Mouse (Mus musculus) MEL (cell line): ENCODE measurements at regions not wholly inside any gene's neighbourhood (a gene's known extent, or its start where the extent isn't known, plus 50 kb on each side); places are given as distances from the start of the nearest gene placed in this dataset.

Source experiments
- DNase-seq: peaks from one replicate; pipeline ENCODE4 v3.0.0; 2011; ENCODE audit warnings: low read depth, low spot score
- H3K27ac ChIP-seq: 2 replicates; pipeline ENCODE4 v1.5.1; 2012; ENCODE audit warnings: low read depth, mild to moderate bottlenecking, control low read depth, low read length, moderate library complexity; ENCODE audit not compliant: control insufficient read depth
- H3K27me3 ChIP-seq, 2 experiments: fragments of 150-350 bp in 1 of 2; sonication (generic) in 1 of 2; 2 replicates each; pipeline ENCODE4 v1.6.1; 2012; ENCODE audit warnings: low read length in 2 of 2, mild to moderate bottlenecking in 2 of 2, improper control_type of control experiment in 1 of 2, moderate library complexity in 1 of 2; ENCODE audit not compliant: insufficient read depth in 2 of 2, control insufficient read depth in 1 of 2
- H3K36me3 ChIP-seq, 2 experiments: 2 replicates each; pipeline ENCODE4 v1.6.1; 2012 to 2014; ENCODE audit warnings: low read length in 2 of 2, improper control_type of control experiment in 1 of 2, inconsistent platforms in 1 of 2, mild to moderate bottlenecking in 1 of 2; ENCODE audit not compliant: insufficient read depth in 2 of 2, control insufficient read depth in 1 of 2
- H3K4me1 ChIP-seq, 2 experiments: fragments of 150-350 bp in 1 of 2; sonication (generic) in 1 of 2; 2 replicates each; pipeline ENCODE4 v1.6.1; 2012; ENCODE audit warnings: low read length in 2 of 2, improper control_type of control experiment in 1 of 2, mild to moderate bottlenecking in 1 of 2; ENCODE audit not compliant: insufficient read depth in 2 of 2, control insufficient read depth in 1 of 2
- H3K4me3 ChIP-seq, 2 experiments: fragments of 150-350 bp in 1 of 2; sonication (generic) in 1 of 2; 2 replicates each; pipeline ENCODE4 v1.5.1; 2012; ENCODE audit warnings: low read depth in 2 of 2, low read length in 2 of 2, mild to moderate bottlenecking in 2 of 2, moderate library complexity in 2 of 2, control low read depth in 1 of 2, improper control_type of control experiment in 1 of 2; ENCODE audit not compliant: control insufficient read depth in 1 of 2, insufficient read depth in 1 of 2
- H3K79me2 ChIP-seq: 2 replicates; pipeline ENCODE4 v1.6.1; 2012; ENCODE audit warnings: mild to moderate bottlenecking, low read length, moderate library complexity; ENCODE audit not compliant: control insufficient read depth, poor library complexity, insufficient read depth
- H3K9ac ChIP-seq: 2 replicates; pipeline ENCODE4 v1.6.1; 2012; ENCODE audit warnings: low read depth, mild to moderate bottlenecking, control low read depth, low read length, moderate library complexity; ENCODE audit not compliant: control insufficient read depth, poor library complexity, severe bottlenecking
- H3K9me3 ChIP-seq: fragments of 150-350 bp; sonication (generic); replicated peaks from 2 replicates; pipeline ENCODE4 v1.6.1; 2012; ENCODE audit warnings: mild to moderate bottlenecking, low read length, improper control_type of control experiment, moderate library complexity; ENCODE audit not compliant: insufficient read depth
- BHLHE40 ChIP-seq: IDR thresholded peaks from 2 replicates; pipeline ENCODE4 v1.6.1; 2012; ENCODE audit warnings: low read depth, mild to moderate bottlenecking, inconsistent platforms, low read length, improper control_type of control experiment, borderline replicate concordance
- CHD1 ChIP-seq: IDR thresholded peaks from 2 replicates; pipeline ENCODE4 v1.6.1; 2012; ENCODE audit warnings: low read depth, mild to moderate bottlenecking, inconsistent platforms, low read length, improper control_type of control experiment
- CHD2 ChIP-seq: IDR thresholded peaks from 2 replicates; pipeline ENCODE4 v1.6.1; 2011; ENCODE audit warnings: low read length, improper control_type of control experiment
- CTCF ChIP-seq, 3 experiments: IDR thresholded peaks in 2 of 3; conservative IDR thresholded peaks in 1 of 3; 2 replicates each; pipeline ENCODE4 v1.5.1; 2011 to 2012; ENCODE audit warnings: low read length in 3 of 3, low read depth in 2 of 3, mild to moderate bottlenecking in 2 of 3, improper control_type of control experiment in 1 of 3, inconsistent platforms in 1 of 3, mixed read lengths in 1 of 3, moderate library complexity in 1 of 3; ENCODE audit not compliant: control insufficient read depth in 1 of 3, insufficient read depth in 1 of 3, poor library complexity in 1 of 3, severe bottlenecking in 1 of 3
- E2F4 ChIP-seq: IDR thresholded peaks from 2 replicates; pipeline ENCODE4 v1.6.1; 2011; ENCODE audit warnings: low read depth, low read length, improper control_type of control experiment, borderline replicate concordance
- GABPA ChIP-seq: IDR thresholded peaks from 2 replicates; pipeline ENCODE4 v1.6.1; 2012; ENCODE audit warnings: low read depth, mild to moderate bottlenecking, inconsistent platforms, low read length, improper control_type of control experiment, moderate library complexity
- HCFC1 ChIP-seq: IDR thresholded peaks from 2 replicates; pipeline ENCODE4 v1.6.1; 2012; ENCODE audit warnings: low read depth, mild to moderate bottlenecking, inconsistent platforms, low read length, improper control_type of control experiment, moderate library complexity
- JUND ChIP-seq: IDR thresholded peaks from 2 replicates; pipeline ENCODE4 v1.6.1; 2011; ENCODE audit warnings: low read depth, mild to moderate bottlenecking, improper control_type of control experiment, low read length
- KAT2A ChIP-seq: conservative IDR thresholded peaks from 2 replicates; pipeline ENCODE4 v1.6.1; 2012; ENCODE audit warnings: low read depth, low read length, improper control_type of control experiment, inconsistent platforms
- MAFK ChIP-seq: IDR thresholded peaks from 2 replicates; pipeline ENCODE4 v1.6.1; 2011; ENCODE audit warnings: low read depth, mild to moderate bottlenecking, low read length, improper control_type of control experiment, borderline replicate concordance
- MAZ ChIP-seq: IDR thresholded peaks from 2 replicates; pipeline ENCODE4 v1.6.1; 2012; ENCODE audit warnings: low read depth, mild to moderate bottlenecking, inconsistent platforms, low read length, improper control_type of control experiment
- POLR2A ChIP-seq, 2 experiments: IDR thresholded peaks; 2 replicates each; pipeline ENCODE4 v1.6.1; 2011 to 2012; ENCODE audit warnings: low read length in 2 of 2, mild to moderate bottlenecking in 2 of 2, control low read depth in 1 of 2, improper control_type of control experiment in 1 of 2, low read depth in 1 of 2, moderate library complexity in 1 of 2; ENCODE audit not compliant: control insufficient read depth in 1 of 2, insufficient read depth in 1 of 2, poor library complexity in 1 of 2
- POLR2AphosphoS2 ChIP-seq: IDR thresholded peaks from 2 replicates; pipeline ENCODE4 v1.6.1; 2011; ENCODE audit warnings: low read length, improper control_type of control experiment
- POLR2AphosphoS5 ChIP-seq: IDR thresholded peaks from 2 replicates; pipeline ENCODE4 v1.6.1; 2012; ENCODE audit warnings: low read depth, borderline replicate concordance, mild to moderate bottlenecking, inconsistent platforms, low read length, moderate library complexity, mixed read lengths
- RCOR1 ChIP-seq: IDR thresholded peaks from 2 replicates; pipeline ENCODE4 v1.6.1; 2012; ENCODE audit warnings: low read depth, mild to moderate bottlenecking, inconsistent platforms, low read length, improper control_type of control experiment
- TAL1 ChIP-seq: IDR thresholded peaks from 2 replicates; pipeline ENCODE4 v1.6.1; 2012; ENCODE audit warnings: mild to moderate bottlenecking, inconsistent platforms, low read length, moderate library complexity, mixed read lengths
- USF2 ChIP-seq, 2 experiments: IDR thresholded peaks; 2 replicates each; pipeline ENCODE4 v1.6.1; 2011 to 2012; ENCODE audit warnings: improper control_type of control experiment in 2 of 2, low read length in 2 of 2, borderline replicate concordance in 1 of 2, inconsistent platforms in 1 of 2, low read depth in 1 of 2, mild to moderate bottlenecking in 1 of 2; ENCODE audit not compliant: insufficient read depth in 1 of 2
- ZKSCAN1 ChIP-seq: IDR thresholded peaks from 2 replicates; pipeline ENCODE4 v1.6.1; 2012; ENCODE audit warnings: low read depth, mild to moderate bottlenecking, inconsistent platforms, low read length, improper control_type of control experiment, moderate library complexity
- ZMIZ1 ChIP-seq: IDR thresholded peaks from 2 replicates; pipeline ENCODE4 v1.6.1; 2012; ENCODE audit warnings: low read depth, mild to moderate bottlenecking, inconsistent platforms, low read length, improper control_type of control experiment, moderate library complexity
- ZNF384 ChIP-seq: IDR thresholded peaks from 2 replicates; pipeline ENCODE4 v1.6.1; 2012; ENCODE audit warnings: low read depth, mild to moderate bottlenecking, inconsistent platforms, low read length, improper control_type of control experiment

DNA sequence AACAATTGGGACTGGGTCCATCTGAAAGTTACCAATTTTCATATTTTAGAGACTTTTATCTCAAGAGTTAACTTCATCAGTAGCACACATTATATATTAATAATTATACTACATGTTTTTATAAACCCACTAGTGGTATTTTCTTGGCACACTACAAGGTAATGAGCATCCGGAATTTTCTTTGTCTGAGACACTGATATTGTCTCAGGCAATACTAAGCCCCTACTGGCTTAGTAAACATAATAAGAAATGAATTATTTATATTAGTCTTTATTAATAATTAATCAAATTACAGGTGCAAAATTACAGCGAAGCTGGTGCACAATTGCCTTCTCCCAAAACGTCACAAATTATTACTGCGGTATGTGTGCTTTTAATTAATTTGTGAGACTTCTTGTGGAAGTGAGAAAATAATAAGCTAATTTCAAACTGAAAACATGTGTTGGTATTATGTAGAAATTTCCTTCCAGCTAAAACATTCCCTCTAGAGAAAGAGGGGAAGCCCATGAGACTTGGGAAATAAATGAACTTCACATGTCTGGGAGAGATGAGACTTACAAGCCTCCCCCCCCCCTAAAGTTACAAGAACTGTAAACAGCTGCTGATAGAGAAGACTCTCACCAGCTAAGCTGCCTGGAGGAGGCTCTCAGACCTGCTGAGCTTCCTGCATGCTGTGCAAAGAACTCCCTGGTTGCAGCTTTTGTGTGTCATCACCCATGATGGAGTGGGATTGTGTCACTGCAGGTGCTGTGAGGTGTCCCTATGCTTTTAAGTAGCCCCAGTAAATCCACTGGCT is 583.9 kb downstream of the Ipo11 start (continued):
- TF ChIP-seq HCFC1, result no peak
- TF ChIP-seq POLR2AphosphoS5, result no peak

DNA sequence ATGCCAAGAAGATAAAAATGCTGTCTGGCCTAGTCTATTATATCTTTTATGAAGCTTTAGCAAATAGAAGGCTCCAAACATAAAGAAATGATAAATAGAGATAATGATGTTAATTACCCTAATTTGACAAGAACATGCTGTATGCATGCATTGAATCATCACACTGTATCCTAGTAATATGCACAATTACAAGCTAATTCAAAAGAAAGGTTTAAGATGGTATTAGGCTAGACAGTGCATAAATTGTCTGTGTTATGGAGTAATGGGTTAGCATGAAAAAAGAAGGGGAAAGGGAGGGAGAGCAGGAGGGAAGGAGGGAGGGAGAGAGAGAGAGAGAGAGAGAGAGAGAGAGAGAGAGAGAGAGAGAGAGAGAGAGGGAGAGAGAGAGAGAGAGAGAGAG is 604.7 kb downstream of the Ipo11 start:
- DNase-seq, result no peak
- no peaks in the 10 kb centered on the region for H3K4me1 ChIP-seq
- TF ChIP-seq TAL1, result no peak
- no peak for TF ChIP-seq E2F4
- TF ChIP-seq MAFK, result no peak
- no peak overlapping the region for H3K9ac ChIP-seq
- no peaks in the 10 kb centered on the region for H3K36me3 ChIP-seq
- no peaks in the 10 kb centered on the region for H3K79me2 ChIP-seq
- H3K27me3 ChIP-seq, result no peaks in the 10 kb centered on the region
- no peak overlapping the region for H3K27ac ChIP-seq
- H3K9me3 ChIP-seq, result no peaks in the 10 kb centered on the region
- H3K4me3 ChIP-seq, result no peak overlapping the region

DNA sequence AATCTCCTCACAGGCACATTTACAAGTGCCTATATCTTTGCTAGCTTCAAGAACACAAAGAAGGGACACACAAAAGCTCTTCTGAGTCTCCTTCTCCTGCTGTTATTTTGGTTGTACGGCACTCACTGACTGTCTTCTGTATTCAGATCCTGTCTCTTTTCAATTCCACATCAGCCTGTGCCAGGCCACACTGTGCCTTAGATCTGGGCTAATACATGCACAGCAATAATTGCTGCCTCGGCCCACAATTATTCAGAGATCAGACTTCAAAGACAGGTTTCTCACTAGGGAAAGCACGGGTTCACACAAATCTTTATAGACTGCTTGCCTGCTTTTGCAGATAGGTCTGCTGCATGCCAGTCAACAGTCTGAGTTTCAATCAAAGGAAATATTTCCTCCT is 617.8 kb downstream of the Ipo11 start:
- Histone ChIP-seq H3K4me3 (no peak overlapping the region), H3K36me3 (no peaks in the 10 kb centered on the region), H3K4me1 (no peaks in the 10 kb centered on the region), H3K27me3 (no peaks in the 10 kb centered on the region), H3K27ac (no peak overlapping the region), H3K9ac (no peak overlapping the region), H3K9me3 (no peaks in the 10 kb centered on the region), H3K79me2 (no peaks in the 10 kb centered on the region)
- TF ChIP-seq CTCF (IDR thresholded peaks at IDR 0.05 in 2 of 3, conservative IDR thresholded peaks at IDR 0.05 in 1 of 3; ENCODE audit: control insufficient read depth in 1 of 3, insufficient read depth in 1 of 3, low read depth in 2 of 3, low read length in 3 of 3, poor library complexity in 1 of 3, severe bottlenecking in 1 of 3) (no peak), JUND (no peak)
- DNase-seq, result no peak

DNA sequence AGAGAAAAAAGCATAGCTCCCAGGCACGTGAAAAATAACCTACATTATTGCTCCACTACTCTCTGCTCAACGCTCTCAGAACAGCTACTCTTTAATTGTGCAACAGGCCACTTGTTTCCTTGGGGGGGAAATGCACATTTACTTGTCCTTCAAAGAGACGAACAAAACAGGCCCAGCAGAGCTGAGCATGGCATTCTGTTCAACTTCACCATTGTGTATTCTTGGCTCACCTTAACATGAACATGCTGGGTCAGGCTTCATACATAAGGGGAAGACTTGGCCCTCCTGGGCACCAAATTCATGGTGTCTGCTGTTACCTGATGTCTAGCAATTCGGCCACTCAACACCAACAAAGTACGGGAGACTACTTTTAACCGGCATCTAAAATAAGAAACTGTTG is 618.3 kb downstream of the Ipo11 start:
- no peak for DNase-seq
- H3K27ac ChIP-seq, result no peak overlapping the region
- no peaks in the 10 kb centered on the region for H3K36me3 ChIP-seq
- no peak overlapping the region for H3K9ac ChIP-seq
- no peak for TF ChIP-seq BHLHE40
- no peak for TF ChIP-seq POLR2AphosphoS5
- TF ChIP-seq CHD1, result no peak
- no peak for TF ChIP-seq MAZ
- TF ChIP-seq ZMIZ1, result no peak
- no peak for TF ChIP-seq GABPA
- TF ChIP-seq CTCF (IDR thresholded peaks at IDR 0.05 in 2 of 3, conservative IDR thresholded peaks at IDR 0.05 in 1 of 3; ENCODE audit: control insufficient read depth in 1 of 3, insufficient read depth in 1 of 3, low read depth in 2 of 3, low read length in 3 of 3, poor library complexity in 1 of 3, severe bottlenecking in 1 of 3), result no peak
- no peak for TF ChIP-seq RCOR1
- TF ChIP-seq KAT2A, result no peak
- TF ChIP-seq ZKSCAN1, result no peak
- TF ChIP-seq USF2 (IDR thresholded peaks at IDR 0.05; ENCODE audit: borderline replicate concordance in 1 of 2, insufficient read depth in 1 of 2, low read depth in 1 of 2, low read length in 2 of 2), result no peak
- no peak for TF ChIP-seq POLR2AphosphoS2
- TF ChIP-seq POLR2A (IDR thresholded peaks at IDR 0.05; ENCODE audit: control insufficient read depth in 1 of 2, insufficient read depth in 1 of 2, low read depth in 1 of 2, low read length in 2 of 2, poor library complexity in 1 of 2), result no peak
- TF ChIP-seq ZNF384, result no peak
- TF ChIP-seq TAL1, result no peak
- no peak for TF ChIP-seq CHD2
- H3K4me1 ChIP-seq, result no peaks in the 10 kb centered on the region
- no peaks in the 10 kb centered on the region for H3K27me3 ChIP-seq
- H3K79me2 ChIP-seq, result no peaks in the 10 kb centered on the region
- no peak overlapping the region for H3K4me3 ChIP-seq
- H3K9me3 ChIP-seq, result no peaks in the 10 kb centered on the region
